Mouse (Mus musculus): ENCODE measurements around the gene Wscd2. TPM values are rescaled to one million over a fixed set of nuclear protein-coding genes. Genes with fewer than 3 reads are reported as not detected.
"Not testable (repeated sequence)": the region's sequence is repeated elsewhere in the genome, so short reads cannot be mapped to it uniquely, and the experiment has no call there.

Wscd2 gene
- polyA plus RNA-seq, 1 experiment from 2014 or later: 0.06 TPM

GRCm38 (mm10) chr5:113577555-113577954 lies 87.4 kb downstream of the Wscd2 start:
- no peak overlapping the region for H3K4me2 ChIP-seq (ENCODE audit: low read depth, low read length)
- no peak overlapping the region for H3K27ac ChIP-seq (ENCODE audit: low read length)
- H3K36me3 ChIP-seq (ENCODE audit: control insufficient read depth, insufficient read depth): no peaks in the 10 kb centered on the region
- no peak overlapping the region for H3K4me3 ChIP-seq (ENCODE audit: low read depth, low read length)
- no peak overlapping the region for H3K9ac ChIP-seq (ENCODE audit: low read depth, low read length)
- no peaks in the 10 kb centered on the region for H3K27me3 ChIP-seq (ENCODE audit: control insufficient read depth, insufficient read depth, low read depth, low read length)
- ATAC-seq (ENCODE audit: low read depth): no peak
- no peaks in the 10 kb centered on the region for H3K4me1 ChIP-seq (ENCODE audit: control insufficient read depth, low read depth, low read length)
- WGBS (ENCODE audit: insufficient replicate concordance): 60% methylated on average over 7 of the region's 7 CpGs
- H3K9me3 ChIP-seq (replicated peaks; ENCODE audit: control insufficient read depth, low read length): no peaks in the 10 kb centered on the region

GRCm38 (mm10) chr5:113578428-113578827 lies 88.3 kb downstream of the Wscd2 start:
- 68% methylated on average over 6 of the region's 6 CpGs for WGBS (ENCODE audit: insufficient replicate concordance)
- no peaks in the 10 kb centered on the region for H3K36me3 ChIP-seq (ENCODE audit: control insufficient read depth, insufficient read depth)
- ATAC-seq (ENCODE audit: low read depth): no peak

GRCm38 (mm10) chr5:113579128-113579527 lies 89.0 kb downstream of the Wscd2 start:
- Histone ChIP-seq H3K9ac (ENCODE audit: low read depth, low read length) (no peak overlapping the region), H3K4me1 (ENCODE audit: control insufficient read depth, low read depth, low read length) (no peaks in the 10 kb centered on the region), H3K9me3 (replicated peaks; ENCODE audit: control insufficient read depth, low read length) (no peaks in the 10 kb centered on the region), H3K27me3 (ENCODE audit: control insufficient read depth, insufficient read depth, low read depth, low read length) (no peaks in the 10 kb centered on the region), H3K27ac (ENCODE audit: low read length) (no peak overlapping the region), H3K4me3 (ENCODE audit: low read depth, low read length) (no peak overlapping the region), H3K4me2 (ENCODE audit: low read depth, low read length) (no peak overlapping the region), H3K36me3 (ENCODE audit: control insufficient read depth, insufficient read depth) (no peaks in the 10 kb centered on the region)
- WGBS (ENCODE audit: insufficient replicate concordance): 65% methylated on average over 4 of the region's 4 CpGs
- no peak for ATAC-seq (ENCODE audit: low read depth)

More at GRCm38 (mm10) chr5:113578428-113578827, 88.3 kb downstream of the Wscd2 start:
- Histone ChIP-seq H3K27ac (ENCODE audit: low read length) (no peak overlapping the region), H3K4me2 (ENCODE audit: low read depth, low read length) (no peak overlapping the region), H3K4me1 (ENCODE audit: control insufficient read depth, low read depth, low read length) (no peaks in the 10 kb centered on the region), H3K27me3 (ENCODE audit: control insufficient read depth, insufficient read depth, low read depth, low read length) (no peaks in the 10 kb centered on the region), H3K9ac (ENCODE audit: low read depth, low read length) (no peak overlapping the region), H3K9me3 (replicated peaks; ENCODE audit: control insufficient read depth, low read length) (no peaks in the 10 kb centered on the region), H3K4me3 (ENCODE audit: low read depth, low read length) (no peak overlapping the region)

GRCm38 (mm10) chr5:113580248-113580647 lies 90.1 kb downstream of the Wscd2 start:
- Histone ChIP-seq H3K9ac (ENCODE audit: low read depth, low read length) (no peak overlapping the region), H3K27me3 (ENCODE audit: control insufficient read depth, insufficient read depth, low read depth, low read length) (no peaks in the 10 kb centered on the region), H3K4me2 (ENCODE audit: low read depth, low read length) (no peak overlapping the region), H3K27ac (ENCODE audit: low read length) (no peak overlapping the region), H3K36me3 (ENCODE audit: control insufficient read depth, insufficient read depth) (no peaks in the 10 kb centered on the region), H3K4me1 (ENCODE audit: control insufficient read depth, low read depth, low read length) (no peaks in the 10 kb centered on the region), H3K9me3 (replicated peaks; ENCODE audit: control insufficient read depth, low read length) (no peaks in the 10 kb centered on the region), H3K4me3 (ENCODE audit: low read depth, low read length) (no peak overlapping the region)
- no peak for ATAC-seq (ENCODE audit: low read depth)
- 37% methylated on average over 8 of the region's 8 CpGs for WGBS (ENCODE audit: insufficient replicate concordance)

GRCm38 (mm10) chr5:113580801-113581200 lies 90.7 kb downstream of the Wscd2 start:
- Histone ChIP-seq H3K27ac (ENCODE audit: low read length) (no peak overlapping the region), H3K27me3 (ENCODE audit: control insufficient read depth, insufficient read depth, low read depth, low read length) (no peaks in the 10 kb centered on the region), H3K4me3 (ENCODE audit: low read depth, low read length) (no peak overlapping the region), H3K9ac (ENCODE audit: low read depth, low read length) (no peak overlapping the region), H3K9me3 (replicated peaks; ENCODE audit: control insufficient read depth, low read length) (no peaks in the 10 kb centered on the region), H3K36me3 (ENCODE audit: control insufficient read depth, insufficient read depth) (no peaks in the 10 kb centered on the region), H3K4me1 (ENCODE audit: control insufficient read depth, low read depth, low read length) (no peaks in the 10 kb centered on the region), H3K4me2 (ENCODE audit: low read depth, low read length) (no peak overlapping the region)
- ATAC-seq (ENCODE audit: low read depth): no peak
- 36% methylated on average over 9 of the region's 9 CpGs for WGBS (ENCODE audit: insufficient replicate concordance)

GRCm38 (mm10) chr5:113583424-113584162 lies 93.5 kb downstream of the Wscd2 start:
- no peaks in the 10 kb centered on the region for H3K27me3 ChIP-seq (ENCODE audit: control insufficient read depth, insufficient read depth, low read depth, low read length)
- H3K9me3 ChIP-seq (replicated peaks; ENCODE audit: control insufficient read depth, low read length): no peaks in the 10 kb centered on the region
- H3K9ac ChIP-seq (ENCODE audit: low read depth, low read length): no peak overlapping the region
- H3K27ac ChIP-seq (ENCODE audit: low read length): no peak overlapping the region
- H3K36me3 ChIP-seq (ENCODE audit: control insufficient read depth, insufficient read depth): no peaks in the 10 kb centered on the region
- no peak overlapping the region for H3K4me2 ChIP-seq (ENCODE audit: low read depth, low read length)
- H3K4me1 ChIP-seq (ENCODE audit: control insufficient read depth, low read depth, low read length): no peaks in the 10 kb centered on the region
- WGBS (ENCODE audit: insufficient replicate concordance): 30% methylated on average over 5 of the region's 5 CpGs
- ATAC-seq (ENCODE audit: low read depth): no peak
- no peak overlapping the region for H3K4me3 ChIP-seq (ENCODE audit: low read depth, low read length)

GRCm38 (mm10) chr5:113584439-113584838 lies 94.3 kb downstream of the Wscd2 start:
- ATAC-seq (ENCODE audit: low read depth): no peak
- H3K27ac ChIP-seq (ENCODE audit: low read length): no peak overlapping the region
- H3K9me3 ChIP-seq (replicated peaks; ENCODE audit: control insufficient read depth, low read length): no peaks in the 10 kb centered on the region
- no peaks in the 10 kb centered on the region for H3K4me1 ChIP-seq (ENCODE audit: control insufficient read depth, low read depth, low read length)
- H3K9ac ChIP-seq (ENCODE audit: low read depth, low read length): no peak overlapping the region
- no peaks in the 10 kb centered on the region for H3K27me3 ChIP-seq (ENCODE audit: control insufficient read depth, insufficient read depth, low read depth, low read length)
- no peak overlapping the region for H3K4me3 ChIP-seq (ENCODE audit: low read depth, low read length)
- H3K4me2 ChIP-seq (ENCODE audit: low read depth, low read length): no peak overlapping the region
- WGBS (ENCODE audit: insufficient replicate concordance): 17% methylated on average over 6 of the region's 6 CpGs
- no peaks in the 10 kb centered on the region for H3K36me3 ChIP-seq (ENCODE audit: control insufficient read depth, insufficient read depth)

- not testable (repeated sequence) for H3K9ac ChIP-seq (ENCODE audit: low read depth, low read length); H3K4me2 ChIP-seq (ENCODE audit: low read depth, low read length); H3K27me3 ChIP-seq (ENCODE audit: control insufficient read depth, insufficient read depth, low read depth, low read length); ATAC-seq (ENCODE audit: low read depth); H3K27ac ChIP-seq (ENCODE audit: low read length); H3K4me1 ChIP-seq (ENCODE audit: control insufficient read depth, low read depth, low read length); H3K4me3 ChIP-seq (ENCODE audit: low read depth, low read length); H3K36me3 ChIP-seq (ENCODE audit: control insufficient read depth, insufficient read depth); H3K9me3 ChIP-seq (replicated peaks; ENCODE audit: control insufficient read depth, low read length)
- WGBS (ENCODE audit: insufficient replicate concordance): 67% methylated on average over 17 of the region's 17 CpGs
These were observed 95.7 kb downstream of the Wscd2 start for GRCm38 (mm10) chr5:113585619-113586457.

- not testable (repeated sequence) for H3K27me3 ChIP-seq (ENCODE audit: control insufficient read depth, insufficient read depth, low read depth, low read length); H3K4me1 ChIP-seq (ENCODE audit: control insufficient read depth, low read depth, low read length); ATAC-seq (ENCODE audit: low read depth); H3K4me3 ChIP-seq (ENCODE audit: low read depth, low read length); H3K9me3 ChIP-seq (replicated peaks; ENCODE audit: control insufficient read depth, low read length); H3K27ac ChIP-seq (ENCODE audit: low read length); H3K9ac ChIP-seq (ENCODE audit: low read depth, low read length); H3K4me2 ChIP-seq (ENCODE audit: low read depth, low read length); H3K36me3 ChIP-seq (ENCODE audit: control insufficient read depth, insufficient read depth)
- 38% methylated on average over 5 of the region's 5 CpGs for WGBS (ENCODE audit: insufficient replicate concordance)
These were observed 96.3 kb downstream of the Wscd2 start for GRCm38 (mm10) chr5:113586458-113586849.

All from liver, embryonic 16.5 days (tissue).